Mouse (Mus musculus) gonadal fat pad, adult 2 months (tissue): Measurements from ENCODE around the gene Spn. TPM values are rescaled to one million over a fixed set of nuclear protein-coding genes. Genes with fewer than 3 reads are reported as not detected.

Experiments used
- DNase-seq: peaks from one replicate; pipeline ENCODE4 v3.0.0-alpha.2; 2012; ENCODE audit warnings: low read depth
- polyA plus RNA-seq: library from polyadenylated mRNA; depleted of rRNA; stranded (reverse); fragments of >200 nt; gene quantifications from 2 replicates; pipeline ENCODE4 v1.2.3, GENCODE M21; 2012

Gene Spn
- polyA plus RNA-seq, 1 experiment, result 1.6 TPM

DNA sequence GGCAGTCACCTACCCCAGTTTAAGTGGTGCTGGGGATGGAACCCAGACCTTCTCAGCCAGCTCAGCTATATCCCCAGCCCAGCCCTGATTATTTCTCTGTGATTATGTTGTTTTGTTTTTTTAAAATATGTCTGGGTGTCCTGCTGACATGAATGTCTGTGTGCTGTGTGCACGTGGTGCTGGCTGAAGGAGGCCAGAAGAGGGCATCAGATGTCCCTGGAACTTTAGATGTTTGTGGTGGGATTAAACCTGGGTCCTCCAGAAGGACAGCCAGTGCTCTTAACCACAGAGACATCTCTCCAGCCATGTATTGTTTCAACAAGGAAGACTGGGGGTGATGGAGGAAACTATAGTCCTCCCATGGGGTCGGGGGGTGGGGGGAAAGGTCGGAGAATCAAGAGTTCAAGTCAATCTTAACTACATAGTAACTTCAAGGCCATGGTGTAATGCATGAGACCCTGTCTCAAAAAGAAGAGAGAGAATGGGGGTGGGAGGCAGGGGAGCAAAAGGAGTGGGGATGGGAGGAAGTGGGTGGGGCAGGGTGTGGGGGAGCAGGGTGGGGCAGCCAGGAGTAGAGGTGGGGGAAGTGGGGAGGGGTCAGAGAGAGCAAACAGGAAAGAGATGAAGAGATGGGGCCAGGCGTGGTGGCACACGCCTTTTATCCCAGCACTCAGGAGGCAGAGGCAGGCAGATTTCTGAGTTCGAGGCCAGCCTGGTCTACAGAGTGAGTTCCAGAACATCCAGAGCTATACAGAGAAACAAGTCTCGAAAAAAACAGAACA, 3.2 kb upstream of the Spn start:
- no peak for DNase-seq

DNA sequence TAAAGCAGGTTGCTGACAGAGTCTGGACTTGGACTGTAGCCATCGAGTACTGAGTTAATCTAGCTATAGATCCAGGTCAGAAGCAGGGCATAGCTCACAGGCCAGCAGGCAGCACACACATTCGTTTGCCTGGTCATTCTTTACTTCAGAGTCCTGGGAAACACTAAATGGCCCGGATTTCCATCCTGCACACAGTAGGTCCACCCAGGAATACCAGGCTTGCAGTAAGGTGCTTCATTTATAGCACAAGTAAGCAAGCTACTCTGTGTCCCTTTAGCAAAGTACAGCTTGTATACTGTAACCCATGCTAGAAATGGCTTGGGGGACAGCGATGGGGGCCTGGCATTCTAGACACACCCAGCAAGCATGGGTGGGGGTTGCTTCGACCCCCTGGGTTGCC, 1.9 kb upstream of the Spn start:
- DNase-seq, result no peak

DNA sequence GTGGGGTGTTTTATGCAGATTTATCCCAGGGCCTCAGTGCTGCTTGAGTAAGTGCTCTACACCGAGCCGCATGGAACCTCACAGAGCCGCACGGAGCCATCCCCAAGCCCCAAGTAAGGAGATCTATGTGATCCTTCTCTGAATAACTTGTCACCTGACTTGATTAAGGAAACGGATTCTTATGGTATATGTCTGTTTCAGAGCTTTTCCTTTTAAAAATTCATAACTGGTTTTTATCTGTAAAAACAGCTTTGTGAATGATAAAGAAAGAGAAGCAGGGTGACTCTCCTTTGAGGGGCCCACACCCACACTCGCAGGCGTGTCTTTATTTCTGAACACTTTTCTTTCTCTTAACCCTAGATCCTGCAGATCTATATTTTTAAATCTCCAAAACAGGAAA, 1.5 kb upstream of the Spn start:
- DNase-seq, result no peak

DNA sequence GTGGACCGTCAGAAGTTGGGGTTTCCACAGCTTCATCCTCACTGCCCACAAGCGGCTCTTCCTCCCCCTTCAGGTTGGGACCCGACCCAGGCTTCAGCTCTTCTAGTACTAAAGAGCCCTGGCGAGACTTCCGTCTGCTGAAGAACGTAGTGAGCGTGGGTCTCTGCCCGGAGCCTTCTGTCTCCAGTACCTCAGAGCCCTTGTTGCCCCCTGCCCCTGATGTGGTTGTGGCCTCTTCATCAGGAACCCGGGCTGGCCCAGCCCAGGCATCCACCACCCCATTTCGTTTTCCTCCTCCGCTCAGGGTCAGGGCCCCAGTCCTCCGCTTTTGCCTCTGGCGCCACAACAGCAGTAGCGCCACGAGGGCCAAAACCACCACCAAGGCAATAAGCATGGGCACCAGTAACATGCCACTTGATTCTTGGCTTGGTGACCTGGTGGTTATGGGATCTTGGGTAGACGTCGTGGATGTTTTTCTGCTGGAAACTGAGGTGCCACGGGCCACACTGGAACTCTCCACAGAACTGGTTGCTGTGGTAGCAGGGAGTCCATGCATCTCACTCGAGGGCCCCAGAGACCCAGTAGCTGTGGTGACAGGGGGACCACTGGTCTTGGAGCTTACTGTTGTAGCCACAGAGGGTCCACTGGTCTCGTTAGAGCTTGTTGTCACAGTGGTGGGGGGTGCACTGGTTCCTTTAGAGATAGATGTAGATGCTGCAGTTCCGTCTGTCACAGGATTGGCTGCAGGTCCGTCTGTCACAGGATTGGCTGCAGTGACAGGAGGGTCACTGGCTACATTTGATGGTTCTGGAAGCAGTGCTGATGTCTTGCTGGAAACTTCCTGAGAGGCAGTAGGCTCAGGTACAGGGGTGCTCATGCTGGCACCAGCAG, 1.2 kb downstream of the Spn start:
- DNase-seq, result no peak

DNA sequence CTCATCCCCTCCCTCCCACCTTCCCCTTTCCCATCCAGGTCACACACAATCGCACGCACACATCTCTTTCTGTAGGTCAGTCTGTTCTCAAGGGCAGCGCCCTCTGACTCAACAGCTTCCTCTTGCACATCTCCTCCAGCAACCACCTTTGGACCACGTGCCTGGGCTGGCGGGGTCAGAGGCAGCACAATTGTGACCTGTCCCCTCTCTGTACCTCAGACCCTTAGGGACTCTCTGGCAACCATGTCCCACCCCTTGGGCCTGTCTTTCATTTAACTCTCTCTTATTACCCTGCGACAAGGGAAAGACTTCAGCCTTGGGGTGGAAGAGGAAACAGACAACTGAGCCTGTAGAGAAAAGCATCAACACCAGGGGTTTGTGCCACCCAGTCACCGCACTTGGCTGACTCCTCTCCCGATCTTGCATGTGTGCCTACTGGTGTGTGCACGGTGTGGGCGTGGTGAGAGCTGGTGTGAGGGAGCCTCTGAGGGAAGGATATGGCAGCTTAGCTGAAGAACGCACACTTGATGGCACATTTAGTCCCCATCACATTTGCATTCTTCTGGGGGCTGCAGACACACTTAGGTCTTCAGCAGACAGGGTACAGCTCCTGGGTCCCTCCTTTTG, 2.7 kb downstream of the Spn start:
- DNase-seq, result no peak

DNA sequence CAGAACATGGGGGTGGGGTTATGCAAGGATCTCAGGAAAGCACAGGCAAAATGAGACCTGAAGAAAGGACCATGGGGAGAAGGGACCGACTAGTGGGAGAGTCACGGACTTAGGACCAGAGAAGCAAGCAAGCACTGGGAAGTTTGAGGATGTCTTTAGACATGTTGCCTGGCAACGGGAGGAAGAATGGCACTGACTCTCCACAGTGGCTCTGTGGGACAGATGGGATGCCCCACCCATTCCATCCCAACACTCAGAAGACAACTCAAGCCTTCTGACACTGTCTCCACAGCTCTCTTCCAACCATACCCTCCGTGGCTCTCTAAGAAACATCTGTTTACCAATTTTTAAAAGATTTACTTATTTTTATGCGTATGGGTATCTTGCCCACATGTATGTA, 4.5 kb downstream of the Spn start:
- no peak for DNase-seq

DNA sequence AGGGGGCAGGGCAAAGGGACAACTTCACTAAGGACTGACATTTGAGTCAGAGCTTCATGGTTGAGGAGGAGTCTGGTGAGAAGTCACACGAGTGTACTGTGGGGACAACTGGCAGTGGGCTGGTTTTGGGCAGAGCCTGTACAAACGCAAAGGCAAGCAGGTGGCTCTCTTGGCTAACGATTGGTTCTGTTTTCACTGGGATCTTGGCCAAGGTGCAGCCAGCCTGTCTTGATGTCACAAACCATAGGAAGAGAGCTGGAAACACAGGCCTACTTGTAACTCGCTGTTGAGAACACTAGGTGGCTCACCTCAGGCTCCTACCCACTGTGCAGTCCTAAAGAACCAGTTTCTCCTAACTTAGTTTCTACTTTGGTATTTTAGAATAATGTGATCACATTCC, 8.0 kb downstream of the Spn start:
- DNase-seq, result no peak

DNA sequence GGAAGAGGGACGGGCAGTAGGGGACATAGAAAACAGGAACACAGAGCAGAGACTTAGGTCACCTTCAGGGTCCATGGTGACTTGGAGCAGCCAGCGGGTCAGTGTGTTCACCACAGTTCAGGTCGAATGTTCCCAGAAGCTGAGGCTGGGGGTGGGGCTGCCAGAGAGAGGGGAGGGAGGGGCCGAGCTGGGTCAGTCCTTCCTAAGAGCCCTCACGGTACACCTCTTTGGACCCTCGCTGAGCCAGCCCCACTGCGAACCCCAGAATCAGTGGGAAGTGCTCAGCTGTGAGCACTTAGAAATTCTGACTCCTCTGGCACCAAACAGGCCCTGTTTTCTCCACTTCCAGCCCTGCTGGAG, 15.7 kb downstream of the Spn start, which contains the start of gene Qprt:
Qprt (minus strand) TSS at position 316 of the 360 bp plus-strand sequence.
- no peak for DNase-seq

DNA sequence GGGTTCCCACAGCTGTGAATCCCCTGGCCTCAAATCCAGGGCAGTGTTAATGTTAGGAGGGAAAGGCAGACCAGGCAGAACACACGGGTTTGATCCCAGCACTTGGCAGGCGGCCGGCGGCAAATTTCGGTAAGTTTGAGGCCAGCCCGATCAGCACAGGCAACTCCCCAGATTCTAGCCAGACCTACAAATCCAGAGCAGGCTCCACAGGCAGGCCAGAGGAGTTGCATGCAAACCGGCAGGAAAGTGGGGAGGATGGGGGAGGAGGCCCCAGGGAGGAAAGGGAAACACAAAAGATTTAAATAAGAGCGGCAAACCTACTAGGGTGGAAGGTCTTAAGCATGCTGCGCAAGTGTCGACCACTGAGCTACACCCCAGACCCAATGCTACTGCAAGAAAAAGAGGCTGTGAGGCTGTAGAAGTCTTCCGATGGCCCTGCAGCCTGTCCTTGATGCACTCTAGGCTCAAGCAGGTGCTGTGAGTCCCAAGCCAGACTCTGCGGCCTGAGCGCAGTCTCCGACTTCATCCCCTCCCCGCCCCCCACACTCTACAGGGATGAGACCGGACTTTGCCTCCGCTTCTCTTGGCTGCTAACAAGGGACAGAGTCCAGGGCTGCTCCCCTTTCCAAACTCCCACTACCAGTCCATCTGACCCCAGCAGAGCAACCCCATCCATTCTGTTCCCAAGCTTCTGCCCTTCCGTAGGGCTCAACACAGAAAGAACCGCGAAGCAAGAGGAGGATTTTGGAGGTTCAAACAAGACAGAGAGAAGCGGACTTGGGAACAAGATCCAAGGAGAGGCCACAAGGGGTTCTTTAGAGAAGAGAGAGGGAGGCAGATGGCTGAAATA, 16.3 kb downstream of the Spn start:
- no peak for DNase-seq

DNA sequence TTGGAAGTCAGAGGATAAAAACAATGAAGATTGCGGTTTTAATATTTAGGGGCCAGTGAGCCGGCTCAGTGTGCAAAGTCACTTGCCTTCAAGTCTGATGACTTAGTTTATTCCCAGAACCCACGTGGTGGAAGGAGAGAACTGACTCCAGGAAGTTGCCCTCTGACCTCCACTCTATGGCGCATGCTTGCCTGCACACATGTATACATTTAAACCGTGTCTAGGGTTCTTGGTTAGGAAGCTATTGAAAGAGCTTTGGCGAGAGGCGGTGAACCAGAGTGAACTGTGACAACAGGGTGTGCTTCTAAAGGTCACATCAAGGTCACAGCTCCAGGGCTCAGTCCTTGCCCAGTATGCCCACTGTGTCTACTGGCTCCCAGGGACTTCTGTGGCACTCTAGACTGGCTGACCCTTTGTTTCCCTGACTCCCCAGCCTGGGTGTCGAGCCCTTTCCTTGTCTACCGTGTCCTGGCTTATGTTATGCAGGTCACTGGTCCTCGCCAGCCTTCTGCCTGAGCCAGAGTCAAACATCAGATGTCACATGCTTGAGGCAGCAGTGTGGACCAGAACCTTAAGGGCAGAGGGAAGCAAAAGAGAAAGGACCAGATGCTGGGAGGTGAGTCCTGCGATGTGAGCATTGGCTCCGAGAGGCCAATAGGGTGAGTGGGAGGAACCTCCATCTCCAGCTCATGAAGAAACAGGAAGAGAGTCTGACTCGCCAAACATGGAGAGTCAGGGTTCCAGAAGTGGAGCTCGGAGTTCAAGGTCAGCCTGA, 18.8 kb downstream of the Spn start:
- DNase-seq, result no peak

DNA sequence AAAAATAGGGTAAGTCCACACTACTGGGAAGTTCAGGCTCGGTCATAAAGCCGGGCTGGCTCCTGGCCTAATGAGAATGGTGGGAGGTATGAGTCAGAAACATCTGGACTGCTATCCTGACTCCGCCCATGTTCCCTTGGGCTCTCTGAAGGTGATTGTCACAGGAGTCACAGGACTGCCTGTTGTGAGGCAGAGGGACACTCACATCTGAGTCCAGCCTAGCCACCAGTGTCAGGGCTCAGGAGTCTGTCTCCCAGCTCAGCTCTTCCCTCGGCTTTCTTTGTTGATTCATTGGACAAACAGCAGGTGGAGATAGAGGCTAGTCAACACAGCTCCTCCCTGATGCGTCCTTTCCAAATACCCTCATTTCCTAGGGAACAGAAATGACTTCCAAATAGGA, 19.7 kb downstream of the Spn start:
- DNase-seq, result no peak

DNA sequence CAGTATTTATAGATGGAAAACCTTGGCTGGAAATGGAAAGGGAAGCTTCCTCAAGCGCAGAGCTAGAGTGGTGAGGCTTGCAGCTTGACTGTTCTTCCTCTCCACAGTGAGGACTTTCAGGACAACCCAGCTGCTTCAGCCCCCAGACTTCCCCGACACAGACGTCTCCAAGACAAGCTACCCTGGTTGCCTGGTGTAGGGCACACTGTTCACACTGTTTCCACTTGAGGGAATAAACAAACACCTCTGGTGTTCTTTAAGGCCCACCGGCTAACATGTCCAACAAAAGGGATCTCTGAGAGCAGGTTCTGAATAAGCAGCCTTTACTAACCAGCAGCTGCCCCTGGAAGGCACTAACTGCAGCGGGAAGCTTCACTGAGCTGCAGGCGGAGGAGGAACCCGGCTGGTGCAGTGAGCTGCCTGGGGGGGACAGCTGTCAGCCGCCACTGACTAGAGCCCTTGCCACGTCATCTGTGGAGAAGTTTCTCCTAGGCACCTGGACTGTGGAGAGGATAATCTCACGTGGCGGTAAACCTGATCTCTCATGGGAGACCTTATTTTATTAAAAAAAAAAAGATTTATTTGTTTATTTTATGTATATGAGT, 21.2 kb downstream of the Spn start:
- no peak for DNase-seq

DNA sequence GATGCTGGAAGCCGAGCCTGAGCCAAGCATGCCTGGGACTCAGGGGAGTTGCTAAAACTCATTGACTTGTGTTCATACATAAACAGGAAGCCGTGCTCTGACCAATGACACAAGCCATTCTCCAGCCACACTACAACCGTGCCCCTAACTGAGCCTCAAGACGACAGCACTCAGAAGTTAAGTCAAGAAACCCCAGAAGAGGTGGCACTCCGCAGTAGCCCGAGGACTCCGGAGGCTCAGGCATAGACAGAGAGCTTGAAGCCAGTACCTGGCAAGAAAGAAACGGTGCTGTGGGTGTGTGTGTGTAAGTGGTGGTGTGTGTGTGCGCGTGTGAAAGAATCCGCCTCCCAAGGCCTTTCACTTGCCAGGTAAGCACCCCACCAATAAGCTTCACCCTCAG, 22.7 kb downstream of the Spn start:
- no peak for DNase-seq

DNA sequence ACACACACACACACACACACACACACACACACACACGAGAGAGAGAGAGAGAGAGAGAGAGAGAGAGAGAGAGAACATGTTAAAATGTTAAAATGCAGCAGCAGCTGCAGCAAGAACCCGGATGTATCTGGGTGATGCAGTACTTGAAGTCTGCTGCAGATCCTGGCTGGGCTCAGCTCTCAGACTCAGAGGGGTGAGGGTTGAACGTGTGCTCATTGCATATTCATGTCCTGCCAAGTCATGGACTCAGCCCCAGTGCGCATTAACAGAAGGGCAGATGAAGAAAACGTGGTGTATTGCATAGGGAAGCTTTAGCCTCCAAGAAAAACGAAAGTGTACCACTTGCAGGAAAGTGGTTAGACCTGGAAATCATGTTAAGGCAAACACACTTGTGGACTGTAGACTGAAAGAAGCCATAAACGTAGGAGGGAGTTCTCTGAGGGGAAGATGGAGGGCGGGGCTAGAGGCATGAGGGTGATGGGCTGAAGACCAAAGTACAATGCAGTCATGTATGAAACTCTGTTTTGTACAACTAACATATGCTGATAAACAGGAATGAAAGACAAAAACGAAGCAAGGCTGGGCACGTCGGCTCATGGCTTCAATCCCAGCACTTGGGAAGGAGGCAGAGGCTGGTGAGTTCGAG, 23.9 kb downstream of the Spn start:
- no peak for DNase-seq

DNA sequence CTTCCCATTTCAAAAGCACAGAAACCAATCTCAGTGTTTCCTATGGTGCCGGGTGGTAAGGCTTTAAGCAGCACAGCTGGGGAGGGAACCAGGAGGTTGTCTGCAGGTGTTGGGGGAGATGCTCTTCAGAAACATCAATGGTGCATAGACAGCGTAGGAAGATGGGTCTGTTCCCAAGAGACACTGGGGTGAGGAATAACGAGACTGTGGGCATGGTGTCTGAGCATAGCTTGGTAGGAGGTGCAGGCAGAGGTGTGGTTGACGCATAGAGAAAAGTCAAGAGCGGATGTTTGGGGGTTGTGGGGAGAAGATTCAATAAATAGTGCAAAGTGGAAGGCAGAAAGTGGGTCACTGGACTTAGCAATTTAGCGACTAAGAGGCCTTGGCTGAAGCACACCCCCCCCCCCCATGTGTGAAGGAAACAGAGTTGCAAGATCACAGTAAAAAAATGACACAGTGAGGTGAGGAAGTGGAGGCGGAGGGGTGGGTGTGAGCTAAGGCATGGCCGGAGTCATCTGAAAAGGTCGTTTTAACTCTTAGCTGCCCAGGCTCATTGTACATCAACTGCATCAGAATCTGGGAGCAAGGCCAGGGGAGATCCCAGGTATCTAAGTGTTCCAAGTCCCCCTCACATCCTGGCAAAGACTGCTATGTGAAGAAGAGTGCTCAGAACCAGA, 24.6 kb downstream of the Spn start:
- DNase-seq, result no peak

DNA sequence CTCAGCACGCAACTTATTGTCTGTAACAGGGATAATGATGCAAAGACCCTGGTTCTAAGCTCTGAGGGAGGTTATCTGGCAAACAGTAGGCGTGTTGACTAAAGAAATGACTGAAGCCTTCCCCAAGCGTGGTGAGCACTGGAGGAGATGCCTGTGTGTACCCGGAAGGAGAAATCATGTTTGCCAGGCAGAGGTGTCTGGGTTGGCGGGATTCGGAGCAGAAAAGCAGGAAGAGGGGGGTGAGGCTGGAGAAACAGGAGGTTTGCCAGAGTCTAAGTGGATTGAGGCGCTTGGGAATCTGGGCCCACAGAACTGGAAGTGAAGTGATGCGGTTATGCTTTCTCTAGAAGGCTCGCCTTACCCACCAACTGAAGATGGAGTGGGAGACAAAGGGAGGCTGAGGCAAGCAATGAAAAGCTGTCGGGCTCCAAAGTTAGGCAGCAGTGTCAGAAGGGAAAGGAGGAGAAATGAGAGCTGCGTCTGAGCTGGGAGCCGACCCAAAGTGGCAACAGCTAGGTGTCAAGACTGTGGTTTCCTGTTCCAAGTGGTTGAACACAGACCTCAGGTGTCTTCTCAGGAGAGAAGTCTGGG, 25.3 kb downstream of the Spn start:
- no peak for DNase-seq

DNA sequence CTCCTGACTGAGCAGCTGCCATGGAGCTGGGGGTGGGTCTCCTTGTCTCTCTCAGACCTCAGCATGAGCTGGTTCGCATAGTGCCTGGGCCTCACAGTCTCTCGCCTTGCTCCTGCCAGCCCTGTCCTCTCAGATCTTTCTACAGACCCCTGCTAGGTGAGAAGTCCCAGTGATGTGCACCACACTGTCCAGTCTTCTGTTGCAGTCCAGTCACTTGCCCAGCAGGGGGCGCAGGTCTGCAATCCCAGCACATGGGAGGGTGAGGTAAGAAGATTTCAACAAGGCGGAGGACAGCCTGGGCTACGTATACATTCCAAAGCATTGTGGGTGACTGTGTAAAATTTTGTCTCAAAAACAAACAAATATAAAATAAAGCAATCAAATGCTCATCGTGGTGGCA, 26.2 kb downstream of the Spn start:
- DNase-seq, result no peak

DNA sequence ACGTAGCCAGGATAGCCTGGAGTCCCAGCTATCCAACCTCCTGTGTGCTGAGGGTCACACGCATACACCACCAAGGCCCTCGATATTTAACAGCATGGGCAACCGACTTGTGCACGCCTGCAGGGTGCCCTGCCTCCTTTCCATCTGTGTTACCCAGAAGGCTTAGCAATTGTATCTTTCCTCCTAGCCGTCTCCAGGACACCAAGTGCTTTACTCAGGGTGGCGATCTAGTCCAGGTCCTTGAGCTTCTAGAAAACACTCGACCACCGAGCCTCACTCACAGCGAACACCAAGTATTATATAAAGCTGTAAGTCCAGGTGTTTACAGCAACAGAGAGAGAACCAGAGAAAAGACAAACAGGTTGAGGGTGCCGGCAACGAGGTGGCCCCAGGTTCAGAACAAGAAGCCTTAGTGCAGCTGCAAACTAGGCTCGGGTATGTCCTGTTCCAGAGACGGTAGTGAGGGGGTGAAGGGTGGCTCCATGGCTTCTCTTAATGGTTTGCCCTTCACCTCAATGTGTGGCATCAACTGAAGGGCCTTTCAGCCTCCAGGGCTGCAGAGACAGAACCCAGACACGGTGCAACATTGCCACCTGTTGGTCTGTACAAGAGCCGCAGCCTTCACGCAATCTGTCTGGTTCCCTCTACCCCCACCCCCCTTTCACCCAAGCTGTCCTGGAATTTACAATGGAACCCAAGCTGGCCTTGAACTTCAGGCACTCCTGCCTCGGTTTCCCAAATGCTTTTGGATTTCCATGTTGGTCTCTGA, 27.2 kb downstream of the Spn start:
- DNase-seq, result no peak
